Mouse (Mus musculus) liver, adult (tissue): ENCODE results near the gene Baiap2l1.

ENCODE experiments used
- GATA4 ChIP-seq: IDR thresholded peaks from 2 replicates; pipeline ENCODE4 v1.6.1; 2014; ENCODE audit warnings: mild to moderate bottlenecking, low read length; ENCODE audit not compliant: insufficient replicate concordance

Gene Baiap2l1

DNA sequence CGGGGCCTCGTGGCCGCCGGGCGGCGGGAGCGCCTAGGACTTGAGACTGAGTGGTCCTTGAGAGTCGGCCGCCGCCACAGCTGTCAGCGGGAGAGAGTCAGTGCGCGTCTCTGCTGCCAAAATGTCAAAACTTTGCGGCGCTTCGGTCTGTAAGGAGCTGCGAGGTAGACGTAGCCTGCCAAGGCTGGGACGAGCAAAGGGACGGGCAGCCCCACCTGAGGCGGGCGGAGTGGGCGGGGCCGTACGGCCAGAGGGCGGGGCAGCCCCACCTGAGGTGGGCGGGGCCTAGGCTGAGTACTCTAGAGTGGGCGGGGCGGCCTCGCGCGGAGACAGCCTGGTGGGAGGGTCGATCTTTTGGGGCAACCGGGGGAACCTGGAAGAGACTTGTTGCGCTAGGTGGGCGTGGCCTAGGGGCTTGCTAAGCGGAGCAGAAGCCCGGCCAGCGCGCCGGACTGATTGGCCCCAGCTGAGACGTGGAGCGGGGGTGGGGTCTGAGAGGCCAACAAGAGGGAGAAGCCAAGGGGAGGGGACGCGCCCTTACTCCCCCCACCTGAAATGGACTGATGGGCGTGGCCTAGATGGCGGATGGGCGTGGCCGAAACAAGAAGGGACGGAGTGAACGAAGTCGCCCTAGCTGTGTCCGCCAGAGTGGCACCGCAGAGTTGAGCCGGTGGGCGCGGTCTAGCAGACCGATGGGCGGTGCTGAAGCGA is at the start of gene Baiap2l1:
Gene Baiap2l1 (minus strand): TSS at position 232 of the 711 bp plus-strand sequence.
- TF ChIP-seq GATA4, result no peak

GRCm38 (mm10) chr5:144406256-144406655 is 48.3 kb upstream of the Baiap2l1 start:
- no peak for TF ChIP-seq GATA4

DNA sequence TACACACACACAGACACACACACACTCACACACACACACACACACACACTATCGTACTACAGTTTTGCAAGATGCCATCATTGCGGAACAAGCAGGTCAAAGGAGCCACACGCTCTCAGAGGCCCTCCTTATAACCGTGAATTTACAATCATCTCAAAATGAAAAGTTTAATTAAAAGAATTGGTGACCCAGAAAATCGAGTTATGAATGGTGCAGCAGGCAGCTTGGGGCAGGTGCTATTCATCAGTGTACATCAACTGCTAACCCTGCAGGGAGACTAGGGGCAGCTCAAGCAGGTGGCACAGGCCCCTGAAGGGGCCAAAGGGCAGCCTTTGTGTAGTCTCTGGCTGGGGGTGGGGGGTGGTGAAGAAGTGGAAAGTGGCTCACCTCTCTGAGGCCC is 42.9 kb upstream of the Baiap2l1 start:
- no peak for TF ChIP-seq GATA4

DNA sequence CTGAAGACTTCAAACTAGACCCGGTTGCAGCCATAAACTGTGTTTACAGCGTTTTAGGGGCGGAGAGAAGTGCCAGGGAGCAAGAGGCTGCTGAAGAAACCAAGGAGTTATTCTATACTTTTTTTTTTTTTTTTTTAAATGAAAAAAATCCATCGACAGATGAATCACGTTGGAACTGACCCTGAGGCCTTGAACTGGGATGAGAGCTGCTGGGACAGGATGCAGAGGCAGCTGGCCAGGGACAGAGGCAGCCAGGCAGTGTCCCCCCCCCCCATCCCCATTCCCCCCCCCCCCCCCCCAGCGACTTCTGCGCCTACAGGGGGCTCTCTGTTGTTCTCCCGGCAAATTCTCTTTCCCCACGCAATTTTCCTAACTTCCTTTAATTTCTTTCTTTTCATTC is 39.7 kb upstream of the Baiap2l1 start:
- TF ChIP-seq GATA4, result no peak

DNA sequence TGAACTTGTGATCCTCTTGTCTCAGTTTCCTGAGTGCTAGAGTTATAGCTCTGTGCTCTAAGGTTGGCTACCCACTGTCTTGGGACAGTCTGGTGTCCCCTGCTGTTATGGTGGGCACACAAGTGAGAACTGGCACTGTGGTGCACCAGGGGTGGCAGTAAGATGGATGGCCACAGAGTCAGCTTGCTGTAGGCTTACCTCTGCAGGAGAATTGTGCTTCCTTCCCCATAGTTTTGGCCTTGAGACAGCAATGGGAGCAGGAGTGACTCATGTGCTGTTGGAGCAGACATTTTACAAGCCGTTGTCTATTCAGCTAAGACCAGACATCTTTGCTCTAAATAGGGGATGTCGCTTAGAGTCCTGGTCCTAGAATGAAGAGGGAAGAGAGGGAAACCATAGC is 36.2 kb upstream of the Baiap2l1 start:
- TF ChIP-seq GATA4, result no peak

GRCm38 (mm10) chr5:144387851-144388250 is 29.9 kb upstream of the Baiap2l1 start:
- no peak for TF ChIP-seq GATA4

DNA sequence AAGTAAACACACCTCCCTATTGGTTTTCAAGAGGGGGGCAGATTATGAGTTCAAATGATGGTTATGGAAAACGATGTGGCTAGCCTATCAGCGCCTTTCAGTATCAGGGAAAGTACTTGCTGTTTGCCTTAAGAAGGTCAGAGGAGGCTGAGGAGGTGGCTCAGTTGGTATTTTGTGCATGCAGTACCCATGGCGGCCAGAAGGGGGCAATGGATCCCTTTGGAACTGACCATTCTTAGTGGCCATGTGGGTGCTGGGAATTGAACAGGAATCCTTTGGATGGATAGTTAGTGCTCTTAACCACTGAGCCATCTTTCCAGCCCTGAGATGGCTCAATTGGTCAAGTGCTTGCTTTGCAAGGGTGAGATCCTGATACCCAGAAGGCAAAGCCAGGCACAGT is 26.0 kb upstream of the Baiap2l1 start:
- no peak for TF ChIP-seq GATA4

DNA sequence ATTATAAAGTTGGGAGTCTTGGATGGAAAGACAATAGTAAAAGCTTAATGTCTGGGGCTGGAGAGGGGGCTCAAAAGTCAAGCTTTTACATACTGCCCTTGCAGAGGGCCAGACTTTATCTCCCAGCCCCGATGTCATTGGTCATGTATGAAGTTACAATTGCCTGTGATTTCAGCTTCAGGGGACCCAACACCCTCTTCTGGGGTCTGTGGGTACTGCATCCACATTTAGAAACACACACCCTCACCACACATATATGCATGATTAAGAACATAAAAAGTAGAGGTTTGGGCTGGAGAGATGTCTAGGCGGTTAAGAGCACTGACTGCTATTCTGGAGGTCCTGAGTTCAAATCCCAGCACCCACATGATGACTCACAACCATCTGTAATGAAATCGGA is 23.9 kb upstream of the Baiap2l1 start:
- no peak for TF ChIP-seq GATA4

DNA sequence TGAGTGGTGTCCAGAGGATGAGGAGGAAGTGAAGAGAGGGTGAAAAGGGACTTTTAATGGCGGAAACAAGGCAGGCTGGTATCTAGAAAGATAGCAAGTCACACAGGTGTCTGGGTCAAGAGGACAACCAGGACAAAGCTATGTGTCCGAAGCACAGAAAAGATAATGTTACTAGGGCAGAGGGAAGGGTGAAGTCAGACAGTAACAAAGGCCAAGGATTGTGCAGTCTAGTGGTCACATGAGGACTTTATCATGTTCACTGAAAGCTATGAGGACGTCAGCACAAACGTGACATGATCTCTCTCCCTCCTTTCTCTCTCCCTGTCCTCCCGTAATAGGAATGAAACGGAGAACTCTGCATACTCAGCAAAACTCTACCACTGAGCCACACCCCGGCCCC is 22.8 kb upstream of the Baiap2l1 start:
- TF ChIP-seq GATA4, result no peak

DNA sequence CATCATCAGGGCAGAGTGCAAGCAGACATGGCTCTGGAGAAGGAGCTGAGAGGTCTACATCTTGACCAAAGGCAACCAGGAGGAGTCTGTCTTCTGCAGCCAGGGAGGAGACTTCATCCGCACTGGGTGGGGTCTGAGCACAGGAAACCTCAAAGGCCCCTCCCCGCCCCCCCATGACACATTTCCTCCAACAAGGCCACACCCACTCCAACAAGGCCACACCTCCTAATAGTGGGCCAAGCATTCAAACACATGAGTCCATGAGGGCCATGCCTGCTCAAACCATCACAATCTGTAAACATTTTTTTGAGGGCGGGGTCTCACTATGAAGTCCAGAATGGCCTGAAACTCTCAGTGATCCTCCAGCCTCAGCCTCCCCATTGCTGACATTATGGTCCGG is 21.5 kb upstream of the Baiap2l1 start:
- TF ChIP-seq GATA4, result no peak

DNA sequence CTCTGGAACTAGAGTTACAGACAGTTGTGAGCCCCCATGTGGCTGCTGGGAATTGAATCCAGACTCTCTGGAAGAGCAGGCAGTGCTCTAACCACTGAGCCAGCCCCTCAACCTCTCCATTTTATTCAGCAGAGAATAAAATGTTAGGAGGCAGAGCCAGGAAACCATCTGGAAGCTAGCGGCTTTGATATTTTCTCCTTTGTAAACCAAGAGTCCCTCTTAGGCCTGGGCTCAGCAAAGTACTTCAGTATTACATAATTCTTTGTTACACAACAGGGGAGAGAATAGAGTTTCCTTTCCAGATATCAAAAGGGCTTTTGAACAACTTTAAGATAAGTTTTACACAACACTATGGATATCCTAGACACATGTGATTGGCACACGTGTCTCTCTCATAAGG is 15.0 kb upstream of the Baiap2l1 start:
- TF ChIP-seq GATA4, result no peak

- TF ChIP-seq GATA4, result peak; percentile 86
Measured at GRCm38 (mm10) chr5:144372177-144372576, 14.3 kb upstream of the Baiap2l1 start.

- TF ChIP-seq GATA4, result no peak
Measured at GRCm38 (mm10) chr5:144370986-144371385, 13.1 kb upstream of the Baiap2l1 start.

DNA sequence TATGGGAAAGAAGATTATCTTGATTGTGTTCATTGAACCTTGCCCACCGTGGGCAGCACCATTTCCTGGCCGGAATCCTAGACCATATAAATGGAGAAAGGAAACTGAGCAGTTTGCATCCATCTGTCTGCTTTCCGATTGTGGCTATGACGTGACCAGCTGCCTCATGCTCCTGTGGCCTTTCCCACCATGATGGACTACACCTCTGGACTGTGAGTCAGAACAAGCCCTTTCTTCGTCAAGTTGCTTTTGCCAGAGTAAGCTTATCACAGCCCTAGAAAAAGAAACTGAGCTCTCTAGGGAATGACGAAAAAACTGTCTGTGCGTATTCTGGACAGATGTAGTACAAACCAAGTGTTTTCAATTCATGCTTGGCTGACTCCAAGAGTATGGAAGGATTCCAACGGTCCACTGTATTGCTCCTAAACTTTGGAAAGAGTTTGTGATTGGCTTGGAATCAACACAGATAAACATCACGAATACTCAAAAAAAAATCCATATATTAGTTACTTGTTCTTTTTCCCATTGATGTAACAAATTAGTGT is 10.8 kb upstream of the Baiap2l1 start:
- no peak for TF ChIP-seq GATA4

DNA sequence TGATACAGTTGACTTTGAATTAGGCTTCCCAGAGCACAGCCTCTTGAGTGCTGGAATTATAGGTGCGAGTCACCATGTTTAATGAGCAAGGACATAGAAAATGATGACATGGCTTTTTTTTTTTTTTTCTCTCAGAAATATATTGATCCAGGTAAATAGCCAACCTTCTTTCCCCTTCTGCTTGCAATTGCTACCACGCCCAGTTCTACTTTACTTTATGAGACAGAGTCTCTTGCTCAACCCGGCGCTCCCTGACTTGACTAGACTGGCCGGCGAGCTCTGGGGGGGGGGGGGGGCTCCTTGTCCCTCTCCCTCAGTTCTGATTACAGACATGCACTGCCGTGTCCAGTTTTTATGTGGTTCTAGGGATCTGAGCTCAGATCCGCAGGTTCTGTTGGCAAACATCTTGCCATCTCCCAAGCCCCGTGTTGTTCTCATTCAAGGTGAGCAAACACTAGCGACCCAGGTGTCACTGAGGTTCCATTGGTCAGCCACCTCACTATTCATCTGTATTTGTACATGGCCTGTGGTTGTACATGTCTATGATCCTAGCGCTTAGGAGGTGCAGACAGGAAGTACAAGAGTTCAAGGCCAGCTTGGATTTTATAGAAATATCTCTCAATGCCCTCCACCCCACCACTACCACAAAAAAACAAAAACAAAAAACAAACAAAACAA is 6.9 kb upstream of the Baiap2l1 start:
- no peak for TF ChIP-seq GATA4

DNA sequence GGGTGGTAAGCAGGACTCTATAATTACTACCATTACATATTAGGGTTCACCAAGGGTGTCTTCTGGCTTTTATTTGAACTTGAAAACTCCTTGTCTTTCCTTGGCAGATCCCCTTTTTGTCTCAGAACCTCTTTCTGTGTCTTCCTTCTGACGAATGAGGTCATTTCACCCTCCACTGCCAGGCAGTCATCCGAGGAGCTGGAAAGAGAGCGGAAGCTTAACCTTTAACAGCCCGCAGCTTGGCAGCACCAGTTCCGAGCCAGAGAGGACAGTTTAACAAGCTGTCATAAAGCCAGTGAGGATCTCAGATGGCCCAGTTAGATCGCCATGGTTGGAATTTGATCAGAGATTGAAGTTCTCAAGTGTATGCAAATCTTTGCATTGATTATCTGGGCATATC is 2.4 kb upstream of the Baiap2l1 start:
- peak; percentile 74; the same call in 1 of the 2 replicates for TF ChIP-seq GATA4
